Mouse (Mus musculus) lung, postnatal 4 days (tissue): ENCODE results near the gene Klhl2.

Source experiments
- DNase-seq, 2 experiments: peaks; one replicate each; pipeline ENCODE4 v3.0.0; 2021

Klhl2 gene

GRCm38 (mm10) chr8:64829921-64830320, 19.9 kb downstream of the Klhl2 start:
- DNase-seq: no peak

GRCm38 (mm10) chr8:64829391-64829790, 20.4 kb downstream of the Klhl2 start:
- DNase-seq: peak; percentile 55 to 60

- DNase-seq: peak in 1 of 2 experiments; percentile 9
These were observed 21.4 kb downstream of the Klhl2 start for GRCm38 (mm10) chr8:64828466-64828865.

- no peak for DNase-seq
These were observed 22.5 kb downstream of the Klhl2 start for GRCm38 (mm10) chr8:64827356-64827755.

GRCm38 (mm10) chr8:64826461-64826860, 23.4 kb downstream of the Klhl2 start:
- DNase-seq: no peak

GRCm38 (mm10) chr8:64823905-64824304, 25.9 kb downstream of the Klhl2 start:
- DNase-seq: no peak

- no peak for DNase-seq
These were observed 28.9 kb downstream of the Klhl2 start for GRCm38 (mm10) chr8:64820940-64821339.

GRCm38 (mm10) chr8:64811790-64812189, 38.0 kb downstream of the Klhl2 start:
- no peak for DNase-seq

- no peak for DNase-seq
These were observed 38.7 kb downstream of the Klhl2 start for GRCm38 (mm10) chr8:64811083-64811482.

GRCm38 (mm10) chr8:64806558-64806957, 43.3 kb downstream of the Klhl2 start:
- DNase-seq: no peak

- DNase-seq: no peak
These were observed 44.8 kb downstream of the Klhl2 start for GRCm38 (mm10) chr8:64804971-64805370.

- DNase-seq: no peak
These were observed 50.5 kb downstream of the Klhl2 start for GRCm38 (mm10) chr8:64799306-64799705.

- no peak for DNase-seq
These were observed 51.3 kb downstream of the Klhl2 start for GRCm38 (mm10) chr8:64798503-64798902.

GRCm38 (mm10) chr8:64797751-64798150, 52.1 kb downstream of the Klhl2 start:
- DNase-seq: no peak

GRCm38 (mm10) chr8:64791250-64791881, 58.5 kb downstream of the Klhl2 start:
- DNase-seq: no peak

GRCm38 (mm10) chr8:64790418-64790817, 59.4 kb downstream of the Klhl2 start:
- DNase-seq: no peak

GRCm38 (mm10) chr8:64788715-64789114, 61.1 kb downstream of the Klhl2 start:
- peak; percentile 77 to 78 for DNase-seq

GRCm38 (mm10) chr8:64786801-64787200, 63.0 kb downstream of the Klhl2 start:
- DNase-seq: no peak

- no peak for DNase-seq
These were observed 65.6 kb downstream of the Klhl2 start for GRCm38 (mm10) chr8:64784235-64784634.

GRCm38 (mm10) chr8:64781947-64782346, 67.9 kb downstream of the Klhl2 start:
- DNase-seq: no peak

GRCm38 (mm10) chr8:64777925-64778324, 71.9 kb downstream of the Klhl2 start:
- peak in 1 of 2 experiments; percentile 13 for DNase-seq

GRCm38 (mm10) chr8:64774136-64774535, 75.7 kb downstream of the Klhl2 start:
- no peak for DNase-seq

GRCm38 (mm10) chr8:64770814-64771213, 79.0 kb downstream of the Klhl2 start:
- DNase-seq: no peak

GRCm38 (mm10) chr8:64769586-64769985, 80.2 kb downstream of the Klhl2 start:
- no peak for DNase-seq

GRCm38 (mm10) chr8:64768645-64769044, 81.2 kb downstream of the Klhl2 start:
- no peak for DNase-seq
